Mouse (Mus musculus): ENCODE measurements around the gene Tgif1. TPM values are rescaled to one million over a fixed set of nuclear protein-coding genes. Genes with fewer than 3 reads are reported as not detected.

Tgif1 gene
- polyA plus RNA-seq, 1 experiment from 2014 or later = 63.5 TPM

DNA sequence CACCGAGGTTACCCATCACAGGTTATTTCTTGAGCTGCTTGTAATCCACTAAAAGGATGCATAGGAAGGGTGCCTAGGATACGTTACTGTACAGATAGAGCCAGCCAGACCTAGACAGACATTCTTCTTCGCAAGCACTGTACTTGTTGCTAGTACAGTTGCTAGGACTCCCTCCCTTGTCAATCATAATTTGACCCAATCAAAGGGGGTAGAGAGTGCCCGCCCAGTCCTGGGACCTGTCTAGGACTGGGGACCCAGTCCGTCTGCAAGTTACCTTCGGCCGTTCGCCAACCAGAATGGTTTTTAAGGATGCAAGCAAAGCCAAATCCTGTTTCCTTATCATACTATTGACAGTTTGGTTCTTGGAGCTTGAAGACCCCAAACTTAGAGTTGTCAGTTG is 10.8 kb upstream of the Tgif1 start:
- H3K4me2 ChIP-seq (ENCODE audit: low read depth, low read length, severe bottlenecking) = no peak overlapping the region
- H3K36me3 ChIP-seq (ENCODE audit: control insufficient read depth, insufficient read depth, low read length) = no peaks in the 10 kb centered on the region
- ATAC-seq (replicated peaks; ENCODE audit: low FRiP score) (no peak), DNase-seq (ENCODE audit: low spot score) (no peak)
- no peak overlapping the region for H3K27ac ChIP-seq (ENCODE audit: low read depth, low read length)
- no peaks in the 10 kb centered on the region; the same call in 1 of the 2 replicates for H3K9me3 ChIP-seq (ENCODE audit: control insufficient read depth, low read length)
- no peaks in the 10 kb centered on the region for H3K27me3 ChIP-seq (ENCODE audit: control insufficient read depth, insufficient read depth, low read length)
- no peak overlapping the region for H3K4me3 ChIP-seq (ENCODE audit: low read depth, low read length)
- 97% methylated on average over 8 of the region's 8 CpGs for WGBS
- no peaks in the 10 kb centered on the region for H3K4me1 ChIP-seq (replicated peaks; ENCODE audit: control insufficient read depth, insufficient read depth, low read length)
- H3K9ac ChIP-seq (ENCODE audit: low read length) = no peak overlapping the region

DNA sequence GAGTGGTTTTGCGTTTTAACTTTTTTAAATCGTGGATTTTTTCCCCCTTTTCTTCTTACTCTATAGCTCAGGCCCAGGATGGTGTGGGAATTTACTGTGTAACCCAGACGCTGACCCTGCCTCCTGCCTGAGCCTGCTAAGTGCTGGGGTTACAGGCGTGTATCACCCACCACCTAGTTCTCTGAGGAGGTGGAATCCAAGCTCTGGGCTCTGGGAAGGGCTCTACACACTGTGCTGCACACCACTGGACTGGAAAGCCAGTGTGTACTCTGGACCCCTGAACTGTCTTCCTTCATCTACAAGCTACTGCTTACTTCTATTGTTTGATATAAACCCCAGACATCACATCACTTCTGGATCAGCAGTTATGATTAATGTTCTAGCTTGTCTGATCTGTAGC is 5.5 kb upstream of the Tgif1 start:
- Histone ChIP-seq H3K36me3 (ENCODE audit: control insufficient read depth, insufficient read depth, low read length) (no peaks in the 10 kb centered on the region), H3K9ac (ENCODE audit: low read length) (no peak overlapping the region), H3K27ac (ENCODE audit: low read depth, low read length) (no peak overlapping the region), H3K4me3 (ENCODE audit: low read depth, low read length) (no peak overlapping the region), H3K27me3 (ENCODE audit: control insufficient read depth, insufficient read depth, low read length) (no peaks in the 10 kb centered on the region; the same call in 1 of the 2 replicates), H3K9me3 (ENCODE audit: control insufficient read depth, low read length) (no peaks in the 10 kb centered on the region; the same call in 1 of the 2 replicates), H3K4me1 (replicated peaks; ENCODE audit: control insufficient read depth, insufficient read depth, low read length) (peaks cover 2% of the 10 kb centered on the region; the same call in 1 of the 2 replicates), H3K4me2 (ENCODE audit: low read depth, low read length, severe bottlenecking) (no peak overlapping the region)
- ATAC-seq (replicated peaks; ENCODE audit: low FRiP score) = no peak
- DNase-seq (ENCODE audit: low spot score) = no peak
- WGBS = 81% methylated on average over 4 of the region's 4 CpGs

- ATAC-seq (replicated peaks; ENCODE audit: low FRiP score) = no peak
- Histone ChIP-seq H3K4me3 (ENCODE audit: low read depth, low read length) (no peak overlapping the region), H3K9me3 (ENCODE audit: control insufficient read depth, low read length) (no peaks in the 10 kb centered on the region), H3K27ac (ENCODE audit: low read depth, low read length) (no peak overlapping the region), H3K4me1 (replicated peaks; ENCODE audit: control insufficient read depth, insufficient read depth, low read length) (peaks cover 3% of the 10 kb centered on the region; the same call in 1 of the 2 replicates), H3K27me3 (ENCODE audit: control insufficient read depth, insufficient read depth, low read length) (no peaks in the 10 kb centered on the region; the same call in 1 of the 2 replicates), H3K9ac (ENCODE audit: low read length) (no peak overlapping the region), H3K4me2 (ENCODE audit: low read depth, low read length, severe bottlenecking) (no peak overlapping the region), H3K36me3 (ENCODE audit: control insufficient read depth, insufficient read depth, low read length) (no peaks in the 10 kb centered on the region)
- DNase-seq (ENCODE audit: low spot score) = no peak
- WGBS = 79% methylated on average over 12 of the region's 12 CpGs
These were observed 3.6 kb upstream of the Tgif1 start for GRCm38 (mm10) chr17:70856871-70857415.

DNA sequence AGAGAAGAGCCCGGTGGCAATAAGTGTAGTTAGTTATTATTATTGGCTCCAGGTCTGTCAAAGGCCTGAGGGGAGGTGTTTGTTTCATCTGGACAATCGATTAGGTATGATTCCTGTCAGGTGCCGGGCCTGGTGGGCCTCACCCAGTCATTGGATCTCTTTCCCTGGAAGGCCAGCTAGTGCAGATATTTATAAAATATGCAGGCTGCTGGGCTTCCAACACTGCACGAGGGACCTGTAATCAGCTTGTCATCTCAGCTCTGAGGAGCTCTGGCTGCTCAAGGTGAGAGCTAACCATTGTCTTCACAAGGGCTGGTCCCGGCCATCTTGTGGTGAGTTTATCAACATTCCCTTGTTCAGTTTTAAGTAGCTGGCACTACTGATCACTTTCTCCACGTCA is 675 bp upstream of the Tgif1 start:
- ATAC-seq (replicated peaks; ENCODE audit: low FRiP score) (no peak), DNase-seq (ENCODE audit: low spot score) (no peak)
- Histone ChIP-seq H3K4me3 (ENCODE audit: low read depth, low read length) (peak overlapping the region; percentile 49; the same call in 1 of the 2 replicates), H3K27me3 (ENCODE audit: control insufficient read depth, insufficient read depth, low read length) (no peaks in the 10 kb centered on the region; the same call in 1 of the 2 replicates), H3K4me1 (replicated peaks; ENCODE audit: control insufficient read depth, insufficient read depth, low read length) (peaks cover 3% of the 10 kb centered on the region; the same call in 1 of the 2 replicates), H3K9me3 (ENCODE audit: control insufficient read depth, low read length) (no peaks in the 10 kb centered on the region), H3K36me3 (ENCODE audit: control insufficient read depth, insufficient read depth, low read length) (no peaks in the 10 kb centered on the region), H3K27ac (ENCODE audit: low read depth, low read length) (no peak overlapping the region), H3K4me2 (ENCODE audit: low read depth, low read length, severe bottlenecking) (peak overlapping the region; percentile 64), H3K9ac (ENCODE audit: low read length) (peak overlapping the region; percentile 87; the same call in 1 of the 2 replicates)
- WGBS = 20% methylated on average over 6 of the region's 6 CpGs

GRCm38 (mm10) chr17:70852686-70853386 is 510 bp downstream of the Tgif1 start:
- Histone ChIP-seq H3K4me1 (replicated peaks; ENCODE audit: control insufficient read depth, insufficient read depth, low read length) (peaks cover 3% of the 10 kb centered on the region; the same call in 1 of the 2 replicates), H3K9ac (ENCODE audit: low read length) (peak overlapping the region; percentile 87), H3K27ac (ENCODE audit: low read depth, low read length) (peak overlapping the region; percentile 75), H3K27me3 (ENCODE audit: control insufficient read depth, insufficient read depth, low read length) (no peaks in the 10 kb centered on the region; the same call in 1 of the 2 replicates), H3K9me3 (ENCODE audit: control insufficient read depth, low read length) (no peaks in the 10 kb centered on the region), H3K36me3 (ENCODE audit: control insufficient read depth, insufficient read depth, low read length) (no peaks in the 10 kb centered on the region), H3K4me3 (ENCODE audit: low read depth, low read length) (peak overlapping the region; percentile 49), H3K4me2 (ENCODE audit: low read depth, low read length, severe bottlenecking) (peak overlapping the region; percentile 64)
- WGBS = under 1% methylated on average over 51 of the region's 51 CpGs
- peak; percentile 53 for ATAC-seq (replicated peaks; ENCODE audit: low FRiP score)
- DNase-seq (ENCODE audit: low spot score) = peak; percentile 89

DNA sequence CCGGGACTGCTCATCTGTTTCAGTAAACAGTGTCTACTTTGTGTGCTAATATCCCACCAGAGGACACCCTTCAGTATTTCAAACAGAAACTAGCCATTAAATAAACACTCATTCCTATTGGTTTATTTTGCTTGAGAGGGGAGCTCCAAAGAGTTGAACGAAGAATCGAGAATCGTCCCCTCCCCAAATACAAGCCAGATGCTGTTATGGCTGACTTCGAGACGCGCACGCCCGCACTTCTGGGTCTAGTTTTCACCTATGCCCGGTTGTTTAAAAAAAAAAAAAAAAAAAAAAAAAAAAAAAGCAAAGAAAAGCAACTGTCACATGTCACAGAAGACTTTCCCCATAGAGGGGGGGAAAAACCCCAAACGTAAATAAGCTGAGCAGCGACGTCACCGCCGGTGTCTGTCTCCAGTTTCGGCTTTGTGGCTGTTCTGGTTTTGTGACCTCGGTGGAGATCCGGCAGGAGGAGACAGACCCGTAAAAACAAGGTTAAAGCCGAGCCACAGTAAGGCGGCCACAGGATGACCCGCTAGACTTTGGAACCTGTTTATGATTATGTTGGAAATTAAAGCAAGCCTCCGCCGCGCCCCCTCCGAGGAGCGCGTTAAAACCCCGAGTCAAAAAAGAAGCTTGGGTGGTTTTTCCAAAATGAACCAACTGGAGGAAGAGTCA is 1.2 kb downstream of the Tgif1 start:
- H3K36me3 ChIP-seq (ENCODE audit: control insufficient read depth, insufficient read depth, low read length) = no peaks in the 10 kb centered on the region
- H3K27me3 ChIP-seq (ENCODE audit: control insufficient read depth, insufficient read depth, low read length) = no peaks in the 10 kb centered on the region; the same call in 1 of the 2 replicates
- H3K9me3 ChIP-seq (ENCODE audit: control insufficient read depth, low read length) = no peaks in the 10 kb centered on the region
- peak overlapping the region; percentile 75 for H3K27ac ChIP-seq (ENCODE audit: low read depth, low read length)
- peak overlapping the region; percentile 49 for H3K4me3 ChIP-seq (ENCODE audit: low read depth, low read length)
- DNase-seq (ENCODE audit: low spot score) (peak; percentile 68), ATAC-seq (replicated peaks; ENCODE audit: low FRiP score) (no peak)
- peak overlapping the region; percentile 87 for H3K9ac ChIP-seq (ENCODE audit: low read length)
- peak overlapping the region; percentile 64 for H3K4me2 ChIP-seq (ENCODE audit: low read depth, low read length, severe bottlenecking)
- peaks cover 3% of the 10 kb centered on the region; the same call in 1 of the 2 replicates for H3K4me1 ChIP-seq (replicated peaks; ENCODE audit: control insufficient read depth, insufficient read depth, low read length)
- WGBS = under 1% methylated on average over 29 of the region's 29 CpGs

DNA sequence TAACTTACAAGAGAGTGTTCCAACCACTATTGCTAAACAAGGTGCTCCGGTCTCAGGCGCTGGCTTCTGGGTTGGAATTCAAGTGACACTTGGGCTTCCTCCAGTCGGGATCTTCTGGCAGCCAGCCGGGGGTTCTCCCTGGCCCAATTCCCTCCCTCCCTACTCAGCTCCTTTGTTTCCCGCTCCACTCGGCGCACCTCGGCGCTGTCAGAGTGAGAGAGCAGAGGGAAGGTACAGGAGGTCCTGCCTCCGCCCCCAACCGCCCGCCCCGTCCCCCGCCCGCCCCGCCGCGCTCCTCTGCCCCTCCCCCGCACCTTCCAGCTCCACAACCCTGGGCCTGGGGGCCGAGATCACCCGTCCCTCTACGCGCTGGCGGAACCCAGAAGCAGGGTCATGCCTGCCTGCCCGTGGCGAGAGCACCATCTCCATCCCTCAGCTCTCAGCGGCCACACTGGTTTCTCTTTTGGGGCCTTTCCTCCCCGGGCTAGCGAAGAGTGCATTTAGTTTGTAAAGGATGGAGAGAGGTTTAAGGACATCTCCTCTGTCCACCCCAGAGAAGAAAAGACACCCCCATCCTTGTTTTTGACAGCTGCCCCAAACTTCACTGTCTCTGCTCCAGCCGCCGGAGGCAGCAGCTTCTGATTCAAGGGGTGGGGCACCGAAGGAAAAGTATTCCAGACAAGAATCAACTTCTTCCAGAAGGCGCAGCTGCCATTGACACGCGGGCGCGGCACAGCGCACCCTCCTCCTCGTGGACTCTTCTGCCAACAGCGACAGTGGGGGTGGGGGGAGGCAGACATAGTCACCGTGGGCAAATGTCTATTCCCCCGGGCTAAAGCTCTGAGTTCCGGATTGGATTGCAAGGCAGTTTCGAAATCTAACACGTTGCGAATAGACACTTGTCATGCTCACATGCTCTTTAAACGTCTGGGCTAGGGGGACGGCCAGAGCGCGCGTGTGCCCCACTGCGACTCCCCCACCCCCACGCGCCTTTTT is 2.1 kb downstream of the Tgif1 start:
- under 1% methylated on average over 48 of the region's 54 CpGs for WGBS
- H3K27me3 ChIP-seq (ENCODE audit: control insufficient read depth, insufficient read depth, low read length) = no peaks in the 10 kb centered on the region; the same call in 1 of the 2 replicates
- H3K4me3 ChIP-seq (ENCODE audit: low read depth, low read length) = peak overlapping the region; percentile 49
- H3K9me3 ChIP-seq (ENCODE audit: control insufficient read depth, low read length) = no peaks in the 10 kb centered on the region
- H3K9ac ChIP-seq (ENCODE audit: low read length) = peak overlapping the region; percentile 87
- H3K4me2 ChIP-seq (ENCODE audit: low read depth, low read length, severe bottlenecking) = peak overlapping the region; percentile 64
- ATAC-seq (replicated peaks; ENCODE audit: low FRiP score) (peak; percentile 66), DNase-seq (ENCODE audit: low spot score) (peak; percentile 88)
- peak overlapping the region; percentile 92 for H3K27ac ChIP-seq (ENCODE audit: low read depth, low read length)
- H3K36me3 ChIP-seq (ENCODE audit: control insufficient read depth, insufficient read depth, low read length) = no peaks in the 10 kb centered on the region
- 0 out of 2 replicates have a peak, but pooled peaks cover 5% of the 10 kb centered on the region for H3K4me1 ChIP-seq (replicated peaks; ENCODE audit: control insufficient read depth, insufficient read depth, low read length)

Measured in forebrain, embryonic 11.5 days (tissue).